Mouse (Mus musculus): ENCODE measurements around the gene Trpm3. TPM values are rescaled to one million over a fixed set of nuclear protein-coding genes. Genes with fewer than 3 reads are reported as not detected.

Trpm3 gene
- polyA plus RNA-seq, 1 experiment from 2014 or later: 1.8 TPM

- no peak for ATAC-seq (replicated peaks; ENCODE audit: insufficient number of reproducible peaks, low FRiP score, low TSS enrichment)
- Histone ChIP-seq H3K4me2 (no peak overlapping the region), H3K36me3 (ENCODE audit: control insufficient read depth, insufficient read depth, low read length) (no peaks in the 10 kb centered on the region), H3K27me3 (ENCODE audit: control insufficient read depth, insufficient read depth, low read length) (no peaks in the 10 kb centered on the region), H3K4me3 (ENCODE audit: low read depth, low read length) (no peak overlapping the region), H3K9ac (ENCODE audit: low read depth, low read length) (no peak overlapping the region), H3K4me1 (ENCODE audit: control insufficient read depth, insufficient read depth, low read length) (no peaks in the 10 kb centered on the region), H3K9me3 (replicated peaks; ENCODE audit: control insufficient read depth, low read length) (no peaks in the 10 kb centered on the region), H3K27ac (ENCODE audit: low read depth, low read length) (no peak overlapping the region)
- 77% methylated on average over 2 of the region's 2 CpGs for WGBS (ENCODE audit: insufficient replicate concordance)
Observed at GRCm38 (mm10) chr19:22437207-22437606, 298.4 kb downstream of the Trpm3 start.

- H3K4me2 ChIP-seq: peak overlapping the region; percentile 72
- no peaks in the 10 kb centered on the region for H3K9me3 ChIP-seq (replicated peaks; ENCODE audit: control insufficient read depth, low read length)
- H3K4me1 ChIP-seq (ENCODE audit: control insufficient read depth, insufficient read depth, low read length): peaks cover 2% of the 10 kb centered on the region; the same call in 1 of the 2 replicates
- ATAC-seq (replicated peaks; ENCODE audit: insufficient number of reproducible peaks, low FRiP score, low TSS enrichment): no peak
- WGBS (ENCODE audit: insufficient replicate concordance): 9% methylated on average over 18 of the region's 18 CpGs
- H3K9ac ChIP-seq (ENCODE audit: low read depth, low read length): 0 out of 2 replicates have a peak overlapping the region, but pooled peaks have one; percentile 28
- no peaks in the 10 kb centered on the region for H3K27me3 ChIP-seq (ENCODE audit: control insufficient read depth, insufficient read depth, low read length)
- H3K4me3 ChIP-seq (ENCODE audit: low read depth, low read length): peak overlapping the region; percentile 36
- H3K27ac ChIP-seq (ENCODE audit: low read depth, low read length): no peak overlapping the region
- no peaks in the 10 kb centered on the region for H3K36me3 ChIP-seq (ENCODE audit: control insufficient read depth, insufficient read depth, low read length)
Observed at GRCm38 (mm10) chr19:22447418-22448339, 308.8 kb downstream of the Trpm3 start.

GRCm38 (mm10) chr19:22448340-22449288, 309.8 kb downstream of the Trpm3 start:
- Histone ChIP-seq H3K4me3 (ENCODE audit: low read depth, low read length) (peak overlapping the region; percentile 36), H3K36me3 (ENCODE audit: control insufficient read depth, insufficient read depth, low read length) (no peaks in the 10 kb centered on the region), H3K9me3 (replicated peaks; ENCODE audit: control insufficient read depth, low read length) (no peaks in the 10 kb centered on the region), H3K4me2 (peak overlapping the region; percentile 72), H3K27ac (ENCODE audit: low read depth, low read length) (no peak overlapping the region), H3K9ac (ENCODE audit: low read depth, low read length) (no peak overlapping the region), H3K27me3 (ENCODE audit: control insufficient read depth, insufficient read depth, low read length) (no peaks in the 10 kb centered on the region), H3K4me1 (ENCODE audit: control insufficient read depth, insufficient read depth, low read length) (peaks cover 2% of the 10 kb centered on the region; the same call in 1 of the 2 replicates)
- 41% methylated on average over 20 of the region's 20 CpGs for WGBS (ENCODE audit: insufficient replicate concordance)
- ATAC-seq (replicated peaks; ENCODE audit: insufficient number of reproducible peaks, low FRiP score, low TSS enrichment): no peak

GRCm38 (mm10) chr19:22451290-22451689, 312.4 kb downstream of the Trpm3 start:
- no peak overlapping the region for H3K4me3 ChIP-seq (ENCODE audit: low read depth, low read length)
- 86% methylated on average over 5 of the region's 5 CpGs for WGBS (ENCODE audit: insufficient replicate concordance)
- no peak overlapping the region for H3K4me2 ChIP-seq
- no peak overlapping the region for H3K27ac ChIP-seq (ENCODE audit: low read depth, low read length)
- no peaks in the 10 kb centered on the region for H3K9me3 ChIP-seq (replicated peaks; ENCODE audit: control insufficient read depth, low read length)
- H3K27me3 ChIP-seq (ENCODE audit: control insufficient read depth, insufficient read depth, low read length): no peaks in the 10 kb centered on the region
- H3K9ac ChIP-seq (ENCODE audit: low read depth, low read length): no peak overlapping the region
- ATAC-seq (replicated peaks; ENCODE audit: insufficient number of reproducible peaks, low FRiP score, low TSS enrichment): no peak
- H3K4me1 ChIP-seq (ENCODE audit: control insufficient read depth, insufficient read depth, low read length): peaks cover 2% of the 10 kb centered on the region; the same call in 1 of the 2 replicates
- no peaks in the 10 kb centered on the region for H3K36me3 ChIP-seq (ENCODE audit: control insufficient read depth, insufficient read depth, low read length)

GRCm38 (mm10) chr19:22456935-22457334, 318.1 kb downstream of the Trpm3 start:
- 80% methylated on average over 2 of the region's 2 CpGs for WGBS (ENCODE audit: insufficient replicate concordance)
- Histone ChIP-seq H3K4me2 (no peak overlapping the region), H3K4me3 (ENCODE audit: low read depth, low read length) (no peak overlapping the region)

GRCm38 (mm10) chr19:22462043-22462442, 323.2 kb downstream of the Trpm3 start:
- H3K9me3 ChIP-seq (replicated peaks; ENCODE audit: control insufficient read depth, low read length): no peaks in the 10 kb centered on the region
- H3K27ac ChIP-seq (ENCODE audit: low read depth, low read length): no peak overlapping the region
- H3K4me1 ChIP-seq (ENCODE audit: control insufficient read depth, insufficient read depth, low read length): no peaks in the 10 kb centered on the region
- no peak overlapping the region for H3K4me2 ChIP-seq
- H3K36me3 ChIP-seq (ENCODE audit: control insufficient read depth, insufficient read depth, low read length): no peaks in the 10 kb centered on the region
- no peaks in the 10 kb centered on the region for H3K27me3 ChIP-seq (ENCODE audit: control insufficient read depth, insufficient read depth, low read length)
- H3K9ac ChIP-seq (ENCODE audit: low read depth, low read length): no peak overlapping the region
- no peak for ATAC-seq (replicated peaks; ENCODE audit: insufficient number of reproducible peaks, low FRiP score, low TSS enrichment)
- H3K4me3 ChIP-seq (ENCODE audit: low read depth, low read length): no peak overlapping the region

More at GRCm38 (mm10) chr19:22456935-22457334, 318.1 kb downstream of the Trpm3 start:
- Histone ChIP-seq H3K4me1 (ENCODE audit: control insufficient read depth, insufficient read depth, low read length) (no peaks in the 10 kb centered on the region), H3K36me3 (ENCODE audit: control insufficient read depth, insufficient read depth, low read length) (no peaks in the 10 kb centered on the region), H3K27me3 (ENCODE audit: control insufficient read depth, insufficient read depth, low read length) (no peaks in the 10 kb centered on the region), H3K27ac (ENCODE audit: low read depth, low read length) (no peak overlapping the region), H3K9me3 (replicated peaks; ENCODE audit: control insufficient read depth, low read length) (no peaks in the 10 kb centered on the region), H3K9ac (ENCODE audit: low read depth, low read length) (no peak overlapping the region)
- ATAC-seq (replicated peaks; ENCODE audit: insufficient number of reproducible peaks, low FRiP score, low TSS enrichment): no peak

GRCm38 (mm10) chr19:22463506-22463905, 324.7 kb downstream of the Trpm3 start:
- H3K4me1 ChIP-seq (ENCODE audit: control insufficient read depth, insufficient read depth, low read length): no peaks in the 10 kb centered on the region
- H3K9ac ChIP-seq (ENCODE audit: low read depth, low read length): no peak overlapping the region
- no peaks in the 10 kb centered on the region for H3K9me3 ChIP-seq (replicated peaks; ENCODE audit: control insufficient read depth, low read length)
- H3K4me2 ChIP-seq: no peak overlapping the region
- WGBS (ENCODE audit: insufficient replicate concordance): 52% methylated on average over 3 of the region's 3 CpGs
- H3K27ac ChIP-seq (ENCODE audit: low read depth, low read length): no peak overlapping the region
- H3K4me3 ChIP-seq (ENCODE audit: low read depth, low read length): no peak overlapping the region
- no peaks in the 10 kb centered on the region for H3K36me3 ChIP-seq (ENCODE audit: control insufficient read depth, insufficient read depth, low read length)
- ATAC-seq (replicated peaks; ENCODE audit: insufficient number of reproducible peaks, low FRiP score, low TSS enrichment): no peak
- no peaks in the 10 kb centered on the region for H3K27me3 ChIP-seq (ENCODE audit: control insufficient read depth, insufficient read depth, low read length)

- Histone ChIP-seq H3K36me3 (ENCODE audit: control insufficient read depth, insufficient read depth, low read length) (no peaks in the 10 kb centered on the region), H3K4me1 (ENCODE audit: control insufficient read depth, insufficient read depth, low read length) (no peaks in the 10 kb centered on the region), H3K9me3 (replicated peaks; ENCODE audit: control insufficient read depth, low read length) (no peaks in the 10 kb centered on the region), H3K4me3 (ENCODE audit: low read depth, low read length) (no peak overlapping the region), H3K27me3 (ENCODE audit: control insufficient read depth, insufficient read depth, low read length) (no peaks in the 10 kb centered on the region), H3K27ac (ENCODE audit: low read depth, low read length) (no peak overlapping the region), H3K9ac (ENCODE audit: low read depth, low read length) (no peak overlapping the region), H3K4me2 (no peak overlapping the region)
- 72% methylated on average over 4 of the region's 4 CpGs for WGBS (ENCODE audit: insufficient replicate concordance)
- no peak for ATAC-seq (replicated peaks; ENCODE audit: insufficient number of reproducible peaks, low FRiP score, low TSS enrichment)
Observed at GRCm38 (mm10) chr19:22469608-22470007, 330.8 kb downstream of the Trpm3 start.
